Mouse (Mus musculus): Measurements from ENCODE around the gene Cass4. TPM values are rescaled to one million over a fixed set of nuclear protein-coding genes. Genes with fewer than 3 reads are reported as not detected.
A peak's percentile ranks its signal among the peaks of the same experiment; 100 is the strongest.

Gene Cass4
- polyA plus RNA-seq, 1 experiment from 2014 or later, result 0.26 TPM

- H3K4me2 ChIP-seq, result peak overlapping the region; percentile 77
- WGBS, result under 1% methylated on average over 21 of the region's 21 CpGs
- H3K4me1 ChIP-seq (replicated peaks), result peaks cover 16% of the 10 kb centered on the region
- no peaks in the 10 kb centered on the region for H3K9me3 ChIP-seq (replicated peaks)
- peaks cover 6% of the 10 kb centered on the region for H3K36me3 ChIP-seq
- peak; percentile 47 for ATAC-seq (replicated peaks; ENCODE audit: insufficient number of reproducible peaks, insufficient read depth, low FRiP score, low read depth)
- peak overlapping the region; percentile 85 for H3K4me3 ChIP-seq
- H3K9ac ChIP-seq, result peak overlapping the region; percentile 75
- no peaks in the 10 kb centered on the region for H3K27me3 ChIP-seq
- H3K27ac ChIP-seq, result peak overlapping the region; percentile 43; the same call in 1 of the 2 replicates
Observed at GRCm38 (mm10) chr2:172440640-172441005, 47.0 kb downstream of the Cass4 start.

GRCm38 (mm10) chr2:172441176-172441575 lies 47.6 kb downstream of the Cass4 start:
- Histone ChIP-seq H3K36me3 (peaks cover 12% of the 10 kb centered on the region), H3K9me3 (replicated peaks) (no peaks in the 10 kb centered on the region), H3K4me1 (replicated peaks) (peaks cover 16% of the 10 kb centered on the region), H3K27me3 (no peaks in the 10 kb centered on the region), H3K9ac (peak overlapping the region; percentile 75), H3K27ac (no peak overlapping the region), H3K4me3 (peak overlapping the region; percentile 85), H3K4me2 (peak overlapping the region; percentile 77)
- ATAC-seq (replicated peaks; ENCODE audit: insufficient number of reproducible peaks, insufficient read depth, low FRiP score, low read depth), result no peak
- 28% methylated on average over 6 of the region's 6 CpGs for WGBS

GRCm38 (mm10) chr2:172445617-172446016 lies 52.0 kb downstream of the Cass4 start:
- Histone ChIP-seq H3K27ac (no peak overlapping the region), H3K4me2 (no peak overlapping the region), H3K36me3 (peaks cover 52% of the 10 kb centered on the region), H3K27me3 (no peaks in the 10 kb centered on the region), H3K9me3 (replicated peaks) (no peaks in the 10 kb centered on the region), H3K4me3 (no peak overlapping the region), H3K4me1 (replicated peaks) (peaks cover 13% of the 10 kb centered on the region), H3K9ac (no peak overlapping the region)
- WGBS, result 92% methylated on average over 4 of the region's 4 CpGs
- no peak for ATAC-seq (replicated peaks; ENCODE audit: insufficient number of reproducible peaks, insufficient read depth, low FRiP score, low read depth)

- Histone ChIP-seq H3K36me3 (peaks cover 64% of the 10 kb centered on the region), H3K9ac (no peak overlapping the region), H3K4me2 (no peak overlapping the region), H3K9me3 (replicated peaks) (no peaks in the 10 kb centered on the region), H3K4me1 (replicated peaks) (no peaks in the 10 kb centered on the region), H3K4me3 (no peak overlapping the region), H3K27ac (no peak overlapping the region), H3K27me3 (no peaks in the 10 kb centered on the region)
- 88% methylated on average over 6 of the region's 6 CpGs for WGBS
- no peak for ATAC-seq (replicated peaks; ENCODE audit: insufficient number of reproducible peaks, insufficient read depth, low FRiP score, low read depth)
Observed at GRCm38 (mm10) chr2:172447317-172447716, 53.7 kb downstream of the Cass4 start.

GRCm38 (mm10) chr2:172448329-172448728 lies 54.7 kb downstream of the Cass4 start:
- no peak for ATAC-seq (replicated peaks; ENCODE audit: insufficient number of reproducible peaks, insufficient read depth, low FRiP score, low read depth)
- H3K4me1 ChIP-seq (replicated peaks), result no peaks in the 10 kb centered on the region
- no peaks in the 10 kb centered on the region for H3K27me3 ChIP-seq
- no peak overlapping the region for H3K4me3 ChIP-seq
- no peak overlapping the region for H3K4me2 ChIP-seq
- H3K9me3 ChIP-seq (replicated peaks), result no peaks in the 10 kb centered on the region
- WGBS, result 77% methylated on average over 4 of the region's 4 CpGs
- no peak overlapping the region for H3K27ac ChIP-seq
- H3K9ac ChIP-seq, result no peak overlapping the region
- peaks cover 69% of the 10 kb centered on the region for H3K36me3 ChIP-seq

GRCm38 (mm10) chr2:172450640-172451039 lies 57.0 kb downstream of the Cass4 start:
- Histone ChIP-seq H3K4me2 (no peak overlapping the region), H3K27me3 (no peaks in the 10 kb centered on the region), H3K9me3 (replicated peaks) (no peaks in the 10 kb centered on the region), H3K4me1 (replicated peaks) (no peaks in the 10 kb centered on the region), H3K4me3 (no peak overlapping the region), H3K27ac (no peak overlapping the region), H3K36me3 (peaks cover 70% of the 10 kb centered on the region), H3K9ac (no peak overlapping the region)
- no peak for ATAC-seq (replicated peaks; ENCODE audit: insufficient number of reproducible peaks, insufficient read depth, low FRiP score, low read depth)
- 79% methylated on average over 6 of the region's 6 CpGs for WGBS

- Histone ChIP-seq H3K27ac (no peak overlapping the region), H3K27me3 (no peaks in the 10 kb centered on the region), H3K4me3 (no peak overlapping the region), H3K9ac (no peak overlapping the region), H3K4me1 (replicated peaks) (no peaks in the 10 kb centered on the region), H3K4me2 (no peak overlapping the region), H3K36me3 (peaks cover 57% of the 10 kb centered on the region), H3K9me3 (replicated peaks) (no peaks in the 10 kb centered on the region)
- no peak for ATAC-seq (replicated peaks; ENCODE audit: insufficient number of reproducible peaks, insufficient read depth, low FRiP score, low read depth)
- 94% methylated on average over 4 of the region's 4 CpGs for WGBS
Observed at GRCm38 (mm10) chr2:172452031-172452430, 58.4 kb downstream of the Cass4 start.

- Histone ChIP-seq H3K36me3 (peaks cover 53% of the 10 kb centered on the region), H3K4me2 (no peak overlapping the region), H3K27me3 (no peaks in the 10 kb centered on the region), H3K4me3 (no peak overlapping the region), H3K27ac (no peak overlapping the region), H3K4me1 (replicated peaks) (no peaks in the 10 kb centered on the region), H3K9ac (no peak overlapping the region), H3K9me3 (replicated peaks) (no peaks in the 10 kb centered on the region)
- WGBS, result 93% methylated on average over 10 of the region's 10 CpGs
- ATAC-seq (replicated peaks; ENCODE audit: insufficient number of reproducible peaks, insufficient read depth, low FRiP score, low read depth), result no peak
Observed at GRCm38 (mm10) chr2:172452458-172452857, 58.9 kb downstream of the Cass4 start.

- Histone ChIP-seq H3K27ac (no peak within 1 kb of the TSS), H3K27me3 (no peaks in the 10 kb centered on the region), H3K9me3 (replicated peaks) (no peaks in the 10 kb centered on the region), H3K4me3 (no peak within 1 kb of the TSS), H3K36me3 (peaks cover 10% of the 10 kb centered on the region), H3K4me1 (replicated peaks) (peaks cover 2% of the 10 kb centered on the region; the same call in 1 of the 2 replicates), H3K9ac (no peak within 1 kb of the TSS), H3K4me2 (no peak within 1 kb of the TSS)
- no peak for ATAC-seq (replicated peaks; ENCODE audit: insufficient number of reproducible peaks, insufficient read depth, low FRiP score, low read depth)
- 88% methylated on average over 11 of the region's 11 CpGs for WGBS
Observed at GRCm38 (mm10) chr2:172458496-172458895, 64.9 kb downstream of the Cass4 start, which contains the start of gene Gcnt7. Gene Gcnt7 (minus strand): TSS chr2:172458596.

- no peak for ATAC-seq (replicated peaks; ENCODE audit: insufficient number of reproducible peaks, insufficient read depth, low FRiP score, low read depth)
- Histone ChIP-seq H3K9ac (no peak overlapping the region), H3K9me3 (replicated peaks) (no peaks in the 10 kb centered on the region), H3K27ac (no peak overlapping the region), H3K4me2 (no peak overlapping the region), H3K36me3 (peaks cover 19% of the 10 kb centered on the region), H3K4me3 (no peak overlapping the region), H3K27me3 (no peaks in the 10 kb centered on the region), H3K4me1 (replicated peaks) (peaks cover 2% of the 10 kb centered on the region; the same call in 1 of the 2 replicates)
- WGBS, result 50% methylated on average over 2 of the region's 2 CpGs
Observed at GRCm38 (mm10) chr2:172460647-172461046, 67.1 kb downstream of the Cass4 start.

- no peak overlapping the region for H3K4me3 ChIP-seq
- H3K9ac ChIP-seq, result no peak overlapping the region
- H3K36me3 ChIP-seq, result peaks cover 38% of the 10 kb centered on the region
- H3K4me2 ChIP-seq, result no peak overlapping the region
- no peak for ATAC-seq (replicated peaks; ENCODE audit: insufficient number of reproducible peaks, insufficient read depth, low FRiP score, low read depth)
- H3K4me1 ChIP-seq (replicated peaks), result peaks cover 2% of the 10 kb centered on the region; the same call in 1 of the 2 replicates
- H3K27ac ChIP-seq, result no peak overlapping the region
- no peaks in the 10 kb centered on the region for H3K27me3 ChIP-seq
- H3K9me3 ChIP-seq (replicated peaks), result no peaks in the 10 kb centered on the region
- WGBS, result 89% methylated on average over 4 of the region's 4 CpGs
Observed at GRCm38 (mm10) chr2:172462813-172463212, 69.2 kb downstream of the Cass4 start.

GRCm38 (mm10) chr2:172466427-172467132 lies 73.0 kb downstream of the Cass4 start:
- Histone ChIP-seq H3K9me3 (replicated peaks) (no peaks in the 10 kb centered on the region), H3K27me3 (no peaks in the 10 kb centered on the region), H3K36me3 (peaks cover 59% of the 10 kb centered on the region), H3K9ac (no peak overlapping the region), H3K27ac (no peak overlapping the region), H3K4me2 (no peak overlapping the region), H3K4me1 (replicated peaks) (no peaks in the 10 kb centered on the region), H3K4me3 (no peak overlapping the region)
- no peak for ATAC-seq (replicated peaks; ENCODE audit: insufficient number of reproducible peaks, insufficient read depth, low FRiP score, low read depth)
- WGBS, result 87% methylated on average over 11 of the region's 11 CpGs

Data from heart, embryonic 15.5 days (tissue).